Mouse (Mus musculus) ovary, postnatal 14 days (tissue): ENCODE measurements around the gene Nfkb1.

Experiments used
- DNase-seq: peaks from one replicate; pipeline ENCODE4 v3.0.0; 2022; ENCODE audit warnings: low spot score

Nfkb1 gene

GRCm38 (mm10) chr3:135667084-135667483 lies 24.3 kb downstream of the Nfkb1 start:
- no peak for DNase-seq

DNA sequence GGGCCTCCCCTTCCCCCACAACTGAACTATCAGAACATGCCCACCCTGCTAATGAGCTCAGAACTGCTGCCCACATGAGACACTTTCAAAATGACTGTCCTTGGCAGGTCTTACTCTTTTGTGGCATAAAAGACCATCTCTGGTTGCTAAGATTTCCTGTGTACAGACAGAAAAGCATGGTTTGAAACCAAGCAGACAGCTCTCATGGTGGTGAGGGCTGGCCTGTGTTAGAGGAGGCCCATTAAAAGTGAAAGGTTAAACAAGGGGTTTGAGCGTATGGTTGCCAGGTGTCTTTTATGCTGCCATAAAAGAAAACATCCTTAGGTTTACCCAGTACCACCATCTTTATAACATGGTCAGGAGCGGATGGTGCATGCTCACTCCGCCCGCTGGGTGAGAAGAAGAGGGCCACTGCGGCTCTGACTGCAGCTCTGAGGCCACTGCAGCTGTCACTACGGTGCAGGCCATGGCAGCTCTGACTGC lies 25.5 kb downstream of the Nfkb1 start:
- DNase-seq: no peak

DNA sequence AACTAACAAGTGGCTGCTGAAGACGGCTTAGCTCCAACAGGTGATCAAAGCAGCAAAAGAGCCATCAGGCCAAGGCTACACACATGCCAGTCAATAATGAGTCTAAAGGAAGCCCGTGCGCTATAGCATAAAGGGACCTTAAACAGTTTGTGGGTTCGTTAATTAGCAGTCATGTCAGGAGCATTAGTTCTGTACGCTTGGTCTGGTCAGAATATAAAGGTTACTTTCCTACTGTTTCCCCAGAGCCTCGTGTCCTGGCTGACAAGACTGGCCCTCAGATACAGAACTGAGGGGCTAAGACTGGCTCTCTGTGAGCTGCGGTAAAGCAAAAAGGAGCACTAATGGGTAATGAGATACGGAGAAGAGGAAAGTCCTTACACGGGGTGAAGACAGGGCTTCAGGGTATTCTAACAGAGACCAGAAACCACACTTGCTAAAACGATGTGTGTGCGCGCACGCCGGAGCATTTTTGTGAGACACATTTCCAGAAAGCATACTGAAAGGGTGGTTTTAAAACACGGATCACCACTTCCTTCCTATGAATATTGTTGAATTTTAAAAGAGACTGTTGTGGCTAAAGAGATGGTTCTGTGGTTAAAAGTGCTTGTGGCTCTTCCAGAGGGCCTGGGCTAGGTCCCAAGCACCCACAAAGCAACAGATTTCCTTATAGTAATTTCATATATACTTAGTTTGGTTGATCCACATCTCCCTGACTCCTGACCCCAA lies 29.0 kb downstream of the Nfkb1 start:
- no peak for DNase-seq

- no peak for DNase-seq
These were observed 29.6 kb downstream of the Nfkb1 start for GRCm38 (mm10) chr3:135661707-135662106.

DNA sequence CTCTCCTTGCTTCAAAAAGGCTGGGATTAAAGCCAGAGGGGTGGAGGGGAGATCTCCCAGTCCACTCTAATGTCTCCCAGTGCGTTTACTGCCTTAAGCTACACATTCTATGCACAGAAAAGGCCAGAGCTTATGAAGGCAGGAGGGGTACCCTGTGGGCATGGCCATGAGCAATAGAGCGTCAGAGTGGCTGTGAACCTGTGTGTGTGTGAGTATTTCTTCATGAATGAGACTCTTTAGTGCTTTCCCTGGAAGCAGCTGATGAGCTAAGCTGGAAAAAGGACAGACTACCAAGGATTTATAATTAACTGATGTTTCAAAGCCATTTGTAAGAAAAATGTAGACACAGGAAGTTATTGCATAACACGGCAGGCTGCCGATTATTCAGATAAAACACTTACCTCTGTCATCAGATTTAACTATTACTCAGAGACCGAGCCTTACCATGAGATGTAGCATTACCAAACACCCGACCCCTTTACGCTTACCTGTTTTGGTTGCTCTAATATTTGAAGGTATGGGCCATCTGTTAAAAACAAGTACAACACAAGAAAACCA lies 32.7 kb downstream of the Nfkb1 start:
- no peak for DNase-seq

- no peak for DNase-seq
These were observed 35.2 kb downstream of the Nfkb1 start for GRCm38 (mm10) chr3:135656156-135656555.

DNA sequence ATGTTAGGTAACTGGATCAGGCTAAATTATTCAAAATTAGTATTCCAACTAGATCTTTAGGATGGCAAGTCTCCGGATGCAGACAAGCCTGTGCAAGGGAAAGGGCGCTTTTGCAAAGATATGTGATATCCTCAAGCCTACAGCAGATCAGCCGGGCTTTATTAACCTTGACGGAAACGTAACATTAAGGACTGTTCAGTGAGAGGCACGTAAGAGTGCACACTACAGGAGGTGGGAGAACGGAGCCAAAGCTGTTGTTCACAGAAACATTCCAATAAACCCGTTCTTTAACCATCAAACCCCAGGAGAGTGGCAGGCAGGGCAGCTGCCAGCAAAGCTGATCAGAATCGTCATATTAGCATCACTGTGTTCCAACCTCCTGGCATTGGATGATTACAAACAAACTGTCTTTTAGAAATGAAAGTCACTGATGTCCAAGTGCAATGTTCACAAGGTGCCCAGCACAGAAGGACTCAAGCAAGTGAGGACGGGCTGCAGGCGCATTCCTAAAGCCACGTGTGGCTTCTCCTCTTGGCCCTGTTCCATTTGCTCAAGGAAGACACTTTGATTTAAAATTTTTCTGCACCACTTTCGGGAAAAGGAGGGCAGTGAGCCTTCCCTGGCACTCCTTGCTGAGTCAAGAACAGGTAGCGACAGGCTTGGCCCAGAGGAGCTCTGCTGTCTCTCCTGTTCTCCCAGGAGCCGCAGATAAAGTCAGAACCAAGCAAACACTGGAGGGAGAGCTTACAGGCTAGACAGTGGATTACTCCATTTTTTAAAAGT lies 40.4 kb downstream of the Nfkb1 start:
- no peak for DNase-seq

DNA sequence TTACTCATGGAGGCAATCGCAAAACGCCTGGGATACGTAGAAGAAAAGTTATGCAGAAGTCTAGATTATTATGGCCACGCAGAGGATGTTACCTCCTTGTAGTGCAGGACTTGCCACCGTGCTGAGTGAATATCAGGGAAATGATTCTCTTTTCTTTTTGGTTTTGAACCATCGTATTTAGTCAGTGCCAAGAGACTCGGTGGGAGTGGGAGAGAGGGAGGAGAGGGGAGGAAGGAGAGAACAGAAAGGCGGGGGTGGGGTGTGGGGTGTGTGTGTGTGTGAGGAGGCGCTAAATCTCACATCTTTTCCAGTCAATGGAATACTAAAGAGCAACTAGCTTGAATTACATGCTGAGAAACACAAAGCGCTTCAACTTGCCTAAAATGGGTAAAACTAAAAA lies 41.5 kb downstream of the Nfkb1 start:
- DNase-seq: no peak

DNA sequence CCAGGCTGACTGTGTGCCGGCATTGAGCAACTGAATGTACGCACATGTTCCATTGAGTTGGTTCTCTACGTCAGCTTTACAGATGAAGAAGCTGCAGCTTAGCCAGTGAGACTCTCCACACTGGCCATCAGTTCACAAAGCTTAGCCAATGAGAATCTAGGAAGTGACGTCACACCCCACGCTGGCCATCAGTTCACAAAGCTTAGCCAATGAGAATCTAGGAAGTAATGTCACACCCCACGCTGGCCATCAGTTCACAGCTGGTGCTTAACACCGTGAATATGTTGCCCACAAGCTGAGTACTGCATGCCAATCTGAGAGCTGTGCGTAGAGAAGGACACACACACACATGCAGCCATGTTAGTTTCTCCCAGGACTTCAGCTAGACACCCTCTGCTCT lies 42.8 kb downstream of the Nfkb1 start:
- no peak for DNase-seq

GRCm38 (mm10) chr3:135646622-135647021 lies 44.7 kb downstream of the Nfkb1 start:
- DNase-seq: no peak

- no peak for DNase-seq
These were observed 46.4 kb downstream of the Nfkb1 start for GRCm38 (mm10) chr3:135644971-135645370.

GRCm38 (mm10) chr3:135641623-135641915 lies 49.8 kb downstream of the Nfkb1 start:
- DNase-seq: no peak

GRCm38 (mm10) chr3:135640856-135641622 lies 50.3 kb downstream of the Nfkb1 start:
- no peak for DNase-seq

- DNase-seq: no peak
These were observed 51.1 kb downstream of the Nfkb1 start for GRCm38 (mm10) chr3:135640203-135640602.

DNA sequence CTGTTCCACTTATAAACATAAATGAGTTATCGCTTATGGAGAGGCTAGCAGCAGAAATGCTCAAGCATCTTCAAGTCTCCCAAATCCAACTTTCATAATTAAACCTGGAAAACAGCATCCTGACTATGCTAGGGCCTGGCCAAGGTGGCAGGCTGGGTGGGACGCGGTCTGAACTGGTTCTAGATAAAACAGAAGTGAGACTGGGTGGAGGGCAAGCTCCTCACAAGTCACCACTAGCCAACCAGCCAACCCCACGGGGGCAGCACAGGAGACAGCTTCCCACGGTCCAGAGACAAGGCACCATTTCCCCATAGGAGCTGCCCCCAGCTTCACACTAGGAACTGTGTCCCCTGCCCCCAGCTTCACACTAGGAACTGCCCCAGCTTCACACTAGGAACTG lies 53.8 kb downstream of the Nfkb1 start:
- DNase-seq: no peak

- no peak for DNase-seq
These were observed 54.9 kb downstream of the Nfkb1 start for GRCm38 (mm10) chr3:135636454-135636853.

DNA sequence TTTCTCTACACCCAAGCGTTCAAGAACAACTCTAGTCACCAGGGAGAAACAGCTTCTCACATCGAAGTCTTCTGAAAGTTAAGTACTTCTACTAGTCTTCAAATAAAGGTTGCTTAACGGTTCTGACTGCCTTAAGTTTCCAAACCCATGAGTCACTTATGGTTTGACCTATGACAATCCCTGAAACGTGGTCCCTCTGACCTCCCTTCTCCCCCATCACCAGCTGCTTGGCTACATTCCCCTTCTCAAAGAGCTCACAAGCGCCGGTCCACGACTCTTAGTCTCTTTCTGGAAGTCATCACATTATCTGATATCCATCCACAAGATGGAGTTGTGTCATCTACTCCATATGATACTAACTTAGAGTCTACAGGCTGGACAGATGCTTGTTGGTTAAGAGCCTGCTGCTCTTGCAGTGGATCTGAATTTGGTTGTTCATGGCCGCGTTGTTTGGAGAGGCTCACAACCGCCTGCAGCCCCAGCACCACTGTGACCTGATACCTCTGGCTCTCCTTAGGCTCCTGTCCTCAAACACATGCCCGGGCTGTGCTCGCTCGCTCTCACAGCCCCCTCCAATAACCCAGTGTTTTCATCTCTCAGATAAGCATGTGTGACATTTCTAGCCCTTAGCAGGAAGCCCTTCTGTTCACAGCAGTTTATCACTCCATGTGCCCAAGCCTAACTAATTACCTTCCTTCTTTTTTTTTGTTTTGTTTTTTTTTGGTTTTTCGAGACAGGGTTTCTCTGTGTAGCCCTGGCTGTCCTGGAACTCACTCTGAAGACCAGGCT lies 55.5 kb downstream of the Nfkb1 start:
- DNase-seq: no peak

GRCm38 (mm10) chr3:135635030-135635429 lies 56.3 kb downstream of the Nfkb1 start:
- no peak for DNase-seq

GRCm38 (mm10) chr3:135634275-135634674 lies 57.1 kb downstream of the Nfkb1 start:
- DNase-seq: no peak

- no peak for DNase-seq
These were observed 59.5 kb downstream of the Nfkb1 start for GRCm38 (mm10) chr3:135631856-135632255.

DNA sequence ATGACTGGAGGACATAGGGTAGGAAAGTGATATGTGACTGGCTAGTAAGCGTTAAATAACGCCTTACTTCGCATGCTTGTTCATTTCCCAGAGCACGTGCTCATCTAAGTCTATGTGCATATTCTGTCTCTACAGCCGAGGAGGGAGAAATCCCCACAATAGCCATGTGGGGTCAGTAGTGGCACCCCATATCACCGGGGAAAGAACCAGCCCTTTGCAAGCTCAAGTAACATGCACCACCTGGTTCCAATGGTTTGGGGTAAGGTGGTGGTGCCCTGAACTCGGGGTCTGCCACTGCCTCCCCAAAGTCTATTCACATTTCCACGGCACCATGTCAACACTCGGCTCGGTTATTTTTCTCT lies 60.3 kb downstream of the Nfkb1 start:
- DNase-seq: no peak
